Mouse (Mus musculus): Measurements from ENCODE around the gene Lrrc66. TPM values are rescaled to one million over a fixed set of nuclear protein-coding genes. Genes with fewer than 3 reads are reported as not detected.
"Not testable (repeated sequence)": the region's sequence is repeated elsewhere in the genome, so short reads cannot be mapped to it uniquely, and the experiment has no call there.

Lrrc66 gene
- total RNA-seq, 2 experiments from 2014 or later = not detected

GRCm38 (mm10) chr5:73615211-73615610, 17.1 kb downstream of the Lrrc66 start:
- DNase-seq (ENCODE audit: low spot score in 2 of 2) = no peak

GRCm38 (mm10) chr5:73613296-73613695, 19.0 kb downstream of the Lrrc66 start:
- DNase-seq (ENCODE audit: low spot score in 2 of 2) = no peak

- no peak for DNase-seq (ENCODE audit: low spot score in 2 of 2)
Observed at GRCm38 (mm10) chr5:73611071-73611470, 21.3 kb downstream of the Lrrc66 start.

GRCm38 (mm10) chr5:73604964-73605363, 27.4 kb downstream of the Lrrc66 start:
- no peak for DNase-seq (ENCODE audit: low spot score in 2 of 2)

- DNase-seq (ENCODE audit: low spot score in 2 of 2) = peak in 1 of 2 experiments; percentile 10
Observed at GRCm38 (mm10) chr5:73604542-73604941, 27.8 kb downstream of the Lrrc66 start.

- no peak for DNase-seq (ENCODE audit: low spot score in 2 of 2)
Observed at GRCm38 (mm10) chr5:73602865-73603264, 29.5 kb downstream of the Lrrc66 start.

GRCm38 (mm10) chr5:73601361-73601763, 31.0 kb downstream of the Lrrc66 start:
- DNase-seq (ENCODE audit: low spot score in 2 of 2) = peak in 1 of 2 experiments; percentile 3

- no peak for DNase-seq (ENCODE audit: low spot score in 2 of 2)
Observed at GRCm38 (mm10) chr5:73599991-73600390, 32.3 kb downstream of the Lrrc66 start.

- no peak for DNase-seq (ENCODE audit: low spot score in 2 of 2)
Observed at GRCm38 (mm10) chr5:73598943-73599695, 33.2 kb downstream of the Lrrc66 start.

GRCm38 (mm10) chr5:73587119-73587518, 45.2 kb downstream of the Lrrc66 start:
- no peak for DNase-seq (ENCODE audit: low spot score in 2 of 2)

- DNase-seq (ENCODE audit: low spot score in 2 of 2) = no peak
Observed at GRCm38 (mm10) chr5:73586597-73586996, 45.7 kb downstream of the Lrrc66 start.

GRCm38 (mm10) chr5:73585212-73586115, 46.9 kb downstream of the Lrrc66 start:
- no peak for DNase-seq (ENCODE audit: low spot score in 2 of 2)

- not testable (repeated sequence) for DNase-seq (ENCODE audit: low spot score in 2 of 2)
Observed at GRCm38 (mm10) chr5:73584011-73584410, 48.3 kb downstream of the Lrrc66 start.

GRCm38 (mm10) chr5:73578131-73578530, 54.2 kb downstream of the Lrrc66 start:
- DNase-seq (ENCODE audit: low spot score in 2 of 2) = peak in 1 of 2 experiments; percentile 24

- peak; percentile 41 to 52 for DNase-seq (ENCODE audit: low spot score in 2 of 2)
Observed at GRCm38 (mm10) chr5:73576708-73577107, 55.6 kb downstream of the Lrrc66 start.

GRCm38 (mm10) chr5:73574616-73575015, 57.7 kb downstream of the Lrrc66 start:
- DNase-seq (ENCODE audit: low spot score in 2 of 2) = no peak

- DNase-seq (ENCODE audit: low spot score in 2 of 2) = no peak
Observed at GRCm38 (mm10) chr5:73573789-73574188, 58.5 kb downstream of the Lrrc66 start.

- no peak for DNase-seq (ENCODE audit: low spot score in 2 of 2)
Observed at GRCm38 (mm10) chr5:73572846-73573245, 59.5 kb downstream of the Lrrc66 start.

GRCm38 (mm10) chr5:73571395-73572156, 60.8 kb downstream of the Lrrc66 start:
- DNase-seq (ENCODE audit: low spot score in 2 of 2) = no peak

GRCm38 (mm10) chr5:73569181-73569580, 63.1 kb downstream of the Lrrc66 start:
- DNase-seq (ENCODE audit: low spot score in 2 of 2) = no peak

- DNase-seq (ENCODE audit: low spot score in 2 of 2) = no peak
Observed at GRCm38 (mm10) chr5:73566892-73567291, 65.4 kb downstream of the Lrrc66 start.
